Mouse (Mus musculus) MEL (cell line): ENCODE results near the gene Gcm1. TPM values are rescaled to one million over a fixed set of nuclear protein-coding genes. Genes with fewer than 3 reads are reported as not detected.

Source experiments
- DNase-seq: peaks from one replicate; pipeline ENCODE4 v3.0.0; 2011; ENCODE audit warnings: low read depth, low spot score
- H3K27ac ChIP-seq: 2 replicates; pipeline ENCODE4 v1.5.1; 2012; ENCODE audit warnings: low read depth, mild to moderate bottlenecking, control low read depth, low read length, moderate library complexity; ENCODE audit not compliant: control insufficient read depth
- H3K27me3 ChIP-seq, 2 experiments: fragments of 150-350 bp in 1 of 2; sonication (generic) in 1 of 2; 2 replicates each; pipeline ENCODE4 v1.6.1; 2012; ENCODE audit warnings: low read length in 2 of 2, mild to moderate bottlenecking in 2 of 2, improper control_type of control experiment in 1 of 2, moderate library complexity in 1 of 2; ENCODE audit not compliant: insufficient read depth in 2 of 2, control insufficient read depth in 1 of 2
- H3K36me3 ChIP-seq, 2 experiments: 2 replicates each; pipeline ENCODE4 v1.6.1; 2012 to 2014; ENCODE audit warnings: low read length in 2 of 2, improper control_type of control experiment in 1 of 2, inconsistent platforms in 1 of 2, mild to moderate bottlenecking in 1 of 2; ENCODE audit not compliant: insufficient read depth in 2 of 2, control insufficient read depth in 1 of 2
- H3K4me1 ChIP-seq, 2 experiments: fragments of 150-350 bp in 1 of 2; sonication (generic) in 1 of 2; 2 replicates each; pipeline ENCODE4 v1.6.1; 2012; ENCODE audit warnings: low read length in 2 of 2, improper control_type of control experiment in 1 of 2, mild to moderate bottlenecking in 1 of 2; ENCODE audit not compliant: insufficient read depth in 2 of 2, control insufficient read depth in 1 of 2
- H3K4me3 ChIP-seq, 2 experiments: fragments of 150-350 bp in 1 of 2; sonication (generic) in 1 of 2; 2 replicates each; pipeline ENCODE4 v1.5.1; 2012; ENCODE audit warnings: low read depth in 2 of 2, low read length in 2 of 2, mild to moderate bottlenecking in 2 of 2, moderate library complexity in 2 of 2, control low read depth in 1 of 2, improper control_type of control experiment in 1 of 2; ENCODE audit not compliant: control insufficient read depth in 1 of 2, insufficient read depth in 1 of 2
- H3K79me2 ChIP-seq: 2 replicates; pipeline ENCODE4 v1.6.1; 2012; ENCODE audit warnings: mild to moderate bottlenecking, low read length, moderate library complexity; ENCODE audit not compliant: control insufficient read depth, poor library complexity, insufficient read depth
- H3K9ac ChIP-seq: 2 replicates; pipeline ENCODE4 v1.6.1; 2012; ENCODE audit warnings: low read depth, mild to moderate bottlenecking, control low read depth, low read length, moderate library complexity; ENCODE audit not compliant: control insufficient read depth, poor library complexity, severe bottlenecking
- H3K9me3 ChIP-seq: fragments of 150-350 bp; sonication (generic); replicated peaks from 2 replicates; pipeline ENCODE4 v1.6.1; 2012; ENCODE audit warnings: mild to moderate bottlenecking, low read length, improper control_type of control experiment, moderate library complexity; ENCODE audit not compliant: insufficient read depth
- CHD1 ChIP-seq: IDR thresholded peaks from 2 replicates; pipeline ENCODE4 v1.6.1; 2012; ENCODE audit warnings: low read depth, mild to moderate bottlenecking, inconsistent platforms, low read length, improper control_type of control experiment
- E2F4 ChIP-seq: IDR thresholded peaks from 2 replicates; pipeline ENCODE4 v1.6.1; 2011; ENCODE audit warnings: low read depth, low read length, improper control_type of control experiment, borderline replicate concordance
- ELF1 ChIP-seq: IDR thresholded peaks from 2 replicates; pipeline ENCODE4 v1.6.1; 2014; ENCODE audit warnings: low read depth, mild to moderate bottlenecking, inconsistent platforms, low read length, improper control_type of control experiment, moderate library complexity
- GATA1 ChIP-seq: IDR thresholded peaks from 2 replicates; pipeline ENCODE4 v1.6.1; 2011; ENCODE audit warnings: low read depth, low read length, improper control_type of control experiment
- JUND ChIP-seq: IDR thresholded peaks from 2 replicates; pipeline ENCODE4 v1.6.1; 2011; ENCODE audit warnings: low read depth, mild to moderate bottlenecking, improper control_type of control experiment, low read length
- POLR2A ChIP-seq, 2 experiments: IDR thresholded peaks; 2 replicates each; pipeline ENCODE4 v1.6.1; 2011 to 2012; ENCODE audit warnings: low read length in 2 of 2, mild to moderate bottlenecking in 2 of 2, control low read depth in 1 of 2, improper control_type of control experiment in 1 of 2, low read depth in 1 of 2, moderate library complexity in 1 of 2; ENCODE audit not compliant: control insufficient read depth in 1 of 2, insufficient read depth in 1 of 2, poor library complexity in 1 of 2
- RAD21 ChIP-seq: IDR thresholded peaks from 2 replicates; pipeline ENCODE4 v1.6.1; 2011; ENCODE audit warnings: mild to moderate bottlenecking, low read depth, low read length, improper control_type of control experiment
- RCOR1 ChIP-seq: IDR thresholded peaks from 2 replicates; pipeline ENCODE4 v1.6.1; 2012; ENCODE audit warnings: low read depth, mild to moderate bottlenecking, inconsistent platforms, low read length, improper control_type of control experiment
- TAL1 ChIP-seq: IDR thresholded peaks from 2 replicates; pipeline ENCODE4 v1.6.1; 2012; ENCODE audit warnings: mild to moderate bottlenecking, inconsistent platforms, low read length, moderate library complexity, mixed read lengths
- TBP ChIP-seq: IDR thresholded peaks from 2 replicates; pipeline ENCODE4 v1.8.0; 2011; ENCODE audit warnings: low read depth, low read length, improper control_type of control experiment
- TCF12 ChIP-seq: IDR thresholded peaks from 2 replicates; pipeline ENCODE4 v1.6.1; 2014; ENCODE audit warnings: low read depth, mild to moderate bottlenecking, inconsistent platforms, low read length, improper control_type of control experiment, moderate library complexity
- ZMIZ1 ChIP-seq: IDR thresholded peaks from 2 replicates; pipeline ENCODE4 v1.6.1; 2012; ENCODE audit warnings: low read depth, mild to moderate bottlenecking, inconsistent platforms, low read length, improper control_type of control experiment, moderate library complexity
- polyA plus RNA-seq, 2 experiments: library from polyadenylated mRNA; stranded (reverse) in 1 of 2; unstranded in 1 of 2; fragments of >175 nt in 1 of 2; fragments of >200 nt in 1 of 2; gene quantifications; 2 replicates each; pipeline versions ENCODE4 v1.2.1 to v1.2.4; 2012; ENCODE audit warnings: low replicate concordance in 2 of 2, low read depth in 1 of 2; ENCODE audit not compliant: insufficient read length in 2 of 2, insufficient read depth in 1 of 2, missing spikeins in 1 of 2
- total RNA-seq: library from RNA; depleted of rRNA; stranded (reverse); fragments of 300-350 nt; gene quantifications from 2 replicates; pipeline ENCODE4 v1.2.3, GENCODE M21; 2012; rRNA removed

The Gcm1 gene
- total and polyA plus RNA-seq, 3 experiments: not detected

- TF ChIP-seq RAD21 (peak; percentile 76), TBP (0 out of 2 replicates have a peak, but pooled peaks have one; percentile 39), E2F4 (no peak), ZMIZ1 (no peak), CHD1 (0 out of 2 replicates have a peak, but pooled peaks have one; percentile 76), JUND (no peak), GATA1 (no peak), POLR2A (IDR thresholded peaks at IDR 0.05; ENCODE audit: control insufficient read depth in 1 of 2, insufficient read depth in 1 of 2, low read depth in 1 of 2, low read length in 2 of 2, poor library complexity in 1 of 2) (peak; percentile 51 to 53; a peak in 2 of 4 replicates), ELF1 (no peak)
Observed at GRCm38 (mm10) chr9:78112770-78113537, 61.2 kb downstream of the Gcm1 start (continued).

DNA sequence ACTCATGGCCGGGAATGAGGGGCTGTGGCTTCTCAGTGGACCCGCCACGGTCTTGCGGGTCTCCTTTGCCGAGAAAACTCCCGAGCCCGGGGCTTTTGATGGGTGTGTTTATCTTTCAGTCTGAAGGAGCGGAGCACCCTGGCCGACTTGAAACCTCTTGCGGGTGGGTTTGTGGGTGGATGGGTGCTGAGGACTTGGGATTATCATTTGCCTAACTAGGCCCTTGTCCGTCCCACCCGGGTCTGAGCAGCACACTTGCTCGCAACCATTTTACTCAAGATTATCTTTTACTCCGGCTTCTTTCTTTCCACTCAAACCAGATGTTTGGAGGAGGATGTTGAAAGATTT is 61.8 kb downstream of the Gcm1 start:
- no peaks in the 10 kb centered on the region for H3K27me3 ChIP-seq
- peak overlapping the region; percentile 12; the same call in 1 of the 2 replicates for H3K27ac ChIP-seq
- H3K4me3 ChIP-seq: peak overlapping the region; percentile 71 to 81
- no peak for TF ChIP-seq RCOR1
- no peak for TF ChIP-seq TCF12
- TF ChIP-seq TAL1: no peak
- peaks cover 0 to 39% of the 10 kb centered on the region in 2 experiments; a peak in 2 of 4 replicates for H3K36me3 ChIP-seq
- DNase-seq: peak; percentile 61
- peak overlapping the region; percentile 72 for H3K9ac ChIP-seq
- no peaks in the 10 kb centered on the region for H3K9me3 ChIP-seq
- H3K79me2 ChIP-seq: peaks cover 11% of the 10 kb centered on the region
- H3K4me1 ChIP-seq: peaks cover 10 to 39% of the 10 kb centered on the region in 2 experiments

Other genes starting within 250 kb of the Gcm1 start
- 58.3 and 61.7 TPM in 2 replicates for gene Elovl5, start 134.6 kb upstream of the Gcm1 start, total RNA-seq
- 10 to 100 TPM; 52.3 to 73.0 TPM for gene Elovl5, start 134.6 kb upstream of the Gcm1 start, polyA plus RNA-seq
- gene Fbxo9, start 57.1 kb downstream of the Gcm1 start, total RNA-seq: 47.0 and 56.0 TPM in 2 replicates
- gene Fbxo9, start 57.1 kb downstream of the Gcm1 start, polyA plus RNA-seq: 100 to 1,000 TPM in 1 of 2 experiments, 10 to 100 TPM in 1; 47.0 to 402 TPM
- gene Ick, start 57.3 kb downstream of the Gcm1 start, total RNA-seq: 6.1 and 6.5 TPM in 2 replicates
- 10 to 100 TPM in 1 of 2 experiments, not detected in 1; 16.1 TPM for gene Ick, start 57.3 kb downstream of the Gcm1 start, polyA plus RNA-seq
- gene Gsta4, start 130.8 kb downstream of the Gcm1 start, total RNA-seq: 5.0 and 6.4 TPM in 2 replicates
- gene Gsta4, start 130.8 kb downstream of the Gcm1 start, polyA plus RNA-seq: 1 to 10 TPM in 1 of 2 experiments, not detected in 1; 9.8 TPM
- gene Gsta1, start 178.7 kb downstream of the Gcm1 start, total RNA-seq: not detected in 2 replicates
- gene Gsta1, start 178.7 kb downstream of the Gcm1 start, polyA plus RNA-seq: not detected
- gene Gm3776, start 205.2 kb downstream of the Gcm1 start, total RNA-seq: not detected in 2 replicates
- not detected for gene Gm3776, start 205.2 kb downstream of the Gcm1 start, polyA plus RNA-seq
- gene Gm10639, start 238.0 kb downstream of the Gcm1 start, total RNA-seq: not detected in 2 replicates
- not detected for gene Gm10639, start 238.0 kb downstream of the Gcm1 start, polyA plus RNA-seq